Mouse (Mus musculus): ENCODE measurements around the gene Ric8a. TPM values are rescaled to one million over a fixed set of nuclear protein-coding genes. Genes with fewer than 3 reads are reported as not detected.

Ric8a gene
- total RNA-seq, 1 experiment: 60.5 TPM

- no peaks in the 10 kb centered on the region for H3K9me3 ChIP-seq (ENCODE audit: control insufficient read depth, insufficient read depth, low read depth, low read length)
- H3K4me1 ChIP-seq (ENCODE audit: control insufficient read depth in 2 of 2, insufficient read depth in 2 of 2, low read length in 2 of 2, poor library complexity in 1 of 2): peaks cover 3 to 9% of the 10 kb centered on the region in 2 experiments; a peak in 1 of 4 replicates
- peak; percentile 74 for TF ChIP-seq ZC3H11A (IDR thresholded peaks at IDR 0.05; ENCODE audit: borderline replicate concordance, low read depth, low read length)
- TF ChIP-seq CHD2 (IDR thresholded peaks at IDR 0.05; ENCODE audit: low read depth, low read length): no peak
- TF ChIP-seq ZNF384 (IDR thresholded peaks at IDR 0.05; ENCODE audit: low read depth, low read length): no peak
- H3K9ac ChIP-seq (ENCODE audit: insufficient read depth, low read depth, low read length, poor library complexity, severe bottlenecking): no peak overlapping the region
- peaks cover 8% of the 10 kb centered on the region for H3K36me3 ChIP-seq (ENCODE audit: control insufficient read depth, insufficient read depth, low read length, poor library complexity, severe bottlenecking)
- H3K4me3 ChIP-seq (ENCODE audit: insufficient read depth in 1 of 2, low read depth in 1 of 2, low read length in 2 of 2, poor library complexity in 1 of 2, severe bottlenecking in 1 of 2): no peak overlapping the region
- in situ Hi-C loops (cut with MboI; ENCODE audit: low sequenced_read_pairs in 2 of 2, unreplicated experiment in 2 of 2): loop anchor here in 1 of 2 experiments (5.0 kb wide), 1 partner anchor 61 kb away; no protein-coding TSS in a partner anchor
- DNase-seq (ENCODE audit: low read depth, low spot score): peak; percentile 83
- H3K27ac ChIP-seq (ENCODE audit: insufficient read depth, low read depth, low read length, poor library complexity, severe bottlenecking): no peak overlapping the region
Measured at GRCm38 (mm10) chr7:140903212-140903611, 46.5 kb downstream of the Ric8a start.

GRCm38 (mm10) chr7:140905642-140906081 is 48.9 kb downstream of the Ric8a start:
- no peaks in the 10 kb centered on the region for H3K36me3 ChIP-seq (ENCODE audit: control insufficient read depth, insufficient read depth, low read length, poor library complexity, severe bottlenecking)
- no peak overlapping the region for H3K27ac ChIP-seq (ENCODE audit: insufficient read depth, low read depth, low read length, poor library complexity, severe bottlenecking)
- DNase-seq (ENCODE audit: low read depth, low spot score): no peak
- H3K9ac ChIP-seq (ENCODE audit: insufficient read depth, low read depth, low read length, poor library complexity, severe bottlenecking): no peak overlapping the region
- no peaks in the 10 kb centered on the region for H3K9me3 ChIP-seq (ENCODE audit: control insufficient read depth, insufficient read depth, low read depth, low read length)
- TF ChIP-seq HCFC1 (IDR thresholded peaks at IDR 0.05; ENCODE audit: borderline replicate concordance, insufficient read depth, low read length): no peak
- TF ChIP-seq MAFK (IDR thresholded peaks at IDR 0.05; ENCODE audit: insufficient read depth, low read depth, low read length): no peak
- no peak for TF ChIP-seq CHD2 (IDR thresholded peaks at IDR 0.05; ENCODE audit: low read depth, low read length)
- no peak for TF ChIP-seq ZC3H11A (IDR thresholded peaks at IDR 0.05; ENCODE audit: borderline replicate concordance, low read depth, low read length)
- in situ Hi-C loops (cut with MboI; ENCODE audit: low sequenced_read_pairs in 2 of 2, unreplicated experiment in 2 of 2): no loop called here
- H3K4me3 ChIP-seq (ENCODE audit: insufficient read depth in 1 of 2, low read depth in 1 of 2, low read length in 2 of 2, poor library complexity in 1 of 2, severe bottlenecking in 1 of 2): no peak overlapping the region
- H3K4me1 ChIP-seq (ENCODE audit: control insufficient read depth in 2 of 2, insufficient read depth in 2 of 2, low read length in 2 of 2, poor library complexity in 1 of 2): peaks cover 5 to 12% of the 10 kb centered on the region in 2 experiments; a peak in 3 of 4 replicates

GRCm38 (mm10) chr7:140907131-140907530 is 50.4 kb downstream of the Ric8a start:
- Histone ChIP-seq H3K9me3 (ENCODE audit: control insufficient read depth, insufficient read depth, low read depth, low read length) (no peaks in the 10 kb centered on the region), H3K36me3 (ENCODE audit: control insufficient read depth, insufficient read depth, low read length, poor library complexity, severe bottlenecking) (no peaks in the 10 kb centered on the region), H3K9ac (ENCODE audit: insufficient read depth, low read depth, low read length, poor library complexity, severe bottlenecking) (no peak overlapping the region), H3K4me1 (ENCODE audit: control insufficient read depth in 2 of 2, insufficient read depth in 2 of 2, low read length in 2 of 2, poor library complexity in 1 of 2) (peaks cover 2 to 16% of the 10 kb centered on the region in 2 experiments; a peak in 3 of 4 replicates), H3K27ac (ENCODE audit: insufficient read depth, low read depth, low read length, poor library complexity, severe bottlenecking) (no peak overlapping the region), H3K4me3 (ENCODE audit: insufficient read depth in 1 of 2, low read depth in 1 of 2, low read length in 2 of 2, poor library complexity in 1 of 2, severe bottlenecking in 1 of 2) (no peak overlapping the region)
- DNase-seq (ENCODE audit: low read depth, low spot score): no peak
- in situ Hi-C loops (cut with MboI; ENCODE audit: low sequenced_read_pairs in 2 of 2, unreplicated experiment in 2 of 2): no loop called here
- TF ChIP-seq HCFC1 (IDR thresholded peaks at IDR 0.05; ENCODE audit: borderline replicate concordance, insufficient read depth, low read length): no peak
- TF ChIP-seq ZNF384 (IDR thresholded peaks at IDR 0.05; ENCODE audit: low read depth, low read length): no peak
- no peak for TF ChIP-seq CHD2 (IDR thresholded peaks at IDR 0.05; ENCODE audit: low read depth, low read length)
- TF ChIP-seq MAFK (IDR thresholded peaks at IDR 0.05; ENCODE audit: insufficient read depth, low read depth, low read length): no peak
- TF ChIP-seq ZC3H11A (IDR thresholded peaks at IDR 0.05; ENCODE audit: borderline replicate concordance, low read depth, low read length): no peak

- no peak overlapping the region for H3K27ac ChIP-seq (ENCODE audit: insufficient read depth, low read depth, low read length, poor library complexity, severe bottlenecking)
- DNase-seq (ENCODE audit: low read depth, low spot score): no peak
- no peaks in the 10 kb centered on the region for H3K36me3 ChIP-seq (ENCODE audit: control insufficient read depth, insufficient read depth, low read length, poor library complexity, severe bottlenecking)
- TF ChIP-seq ZNF384 (IDR thresholded peaks at IDR 0.05; ENCODE audit: low read depth, low read length) (0 out of 2 replicates have a peak, but pooled peaks have one; percentile 43), CHD2 (IDR thresholded peaks at IDR 0.05; ENCODE audit: low read depth, low read length) (no peak)
- no peak overlapping the region for H3K9ac ChIP-seq (ENCODE audit: insufficient read depth, low read depth, low read length, poor library complexity, severe bottlenecking)
- H3K4me3 ChIP-seq (ENCODE audit: insufficient read depth in 1 of 2, low read depth in 1 of 2, low read length in 2 of 2, poor library complexity in 1 of 2, severe bottlenecking in 1 of 2): no peak overlapping the region
- in situ Hi-C loops (cut with MboI; ENCODE audit: low sequenced_read_pairs in 2 of 2, unreplicated experiment in 2 of 2): no loop called here
- no peaks in the 10 kb centered on the region for H3K9me3 ChIP-seq (ENCODE audit: control insufficient read depth, insufficient read depth, low read depth, low read length)
- peaks cover 2 to 14% of the 10 kb centered on the region in 2 experiments; a peak in 3 of 4 replicates for H3K4me1 ChIP-seq (ENCODE audit: control insufficient read depth in 2 of 2, insufficient read depth in 2 of 2, low read length in 2 of 2, poor library complexity in 1 of 2)
Measured at GRCm38 (mm10) chr7:140907697-140908096, 50.9 kb downstream of the Ric8a start.

GRCm38 (mm10) chr7:140908181-140908580 is 51.4 kb downstream of the Ric8a start:
- H3K27ac ChIP-seq (ENCODE audit: insufficient read depth, low read depth, low read length, poor library complexity, severe bottlenecking): no peak overlapping the region
- no peaks in the 10 kb centered on the region for H3K9me3 ChIP-seq (ENCODE audit: control insufficient read depth, insufficient read depth, low read depth, low read length)
- no peak for DNase-seq (ENCODE audit: low read depth, low spot score)
- H3K4me3 ChIP-seq (ENCODE audit: insufficient read depth in 1 of 2, low read depth in 1 of 2, low read length in 2 of 2, poor library complexity in 1 of 2, severe bottlenecking in 1 of 2): no peak overlapping the region
- H3K9ac ChIP-seq (ENCODE audit: insufficient read depth, low read depth, low read length, poor library complexity, severe bottlenecking): no peak overlapping the region
- in situ Hi-C loops (cut with MboI; ENCODE audit: low sequenced_read_pairs in 2 of 2, unreplicated experiment in 2 of 2): no loop called here
- TF ChIP-seq HCFC1 (IDR thresholded peaks at IDR 0.05; ENCODE audit: borderline replicate concordance, insufficient read depth, low read length): no peak
- no peaks in the 10 kb centered on the region for H3K36me3 ChIP-seq (ENCODE audit: control insufficient read depth, insufficient read depth, low read length, poor library complexity, severe bottlenecking)
- H3K4me1 ChIP-seq (ENCODE audit: control insufficient read depth in 2 of 2, insufficient read depth in 2 of 2, low read length in 2 of 2, poor library complexity in 1 of 2): peaks cover 2 to 10% of the 10 kb centered on the region in 2 experiments; a peak in 3 of 4 replicates
